Mouse (Mus musculus) MEL (cell line): ENCODE data around the gene Rps6ka2. TPM values are rescaled to one million over a fixed set of nuclear protein-coding genes. Genes with fewer than 3 reads are reported as not detected.

Source experiments
- DNase-seq: peaks from one replicate; pipeline ENCODE4 v3.0.0; 2011; ENCODE audit warnings: low read depth, low spot score
- H3K27ac ChIP-seq: 2 replicates; pipeline ENCODE4 v1.5.1; 2012; ENCODE audit warnings: low read depth, mild to moderate bottlenecking, control low read depth, low read length, moderate library complexity; ENCODE audit not compliant: control insufficient read depth
- H3K27me3 ChIP-seq, 2 experiments: fragments of 150-350 bp in 1 of 2; sonication (generic) in 1 of 2; 2 replicates each; pipeline ENCODE4 v1.6.1; 2012; ENCODE audit warnings: low read length in 2 of 2, mild to moderate bottlenecking in 2 of 2, improper control_type of control experiment in 1 of 2, moderate library complexity in 1 of 2; ENCODE audit not compliant: insufficient read depth in 2 of 2, control insufficient read depth in 1 of 2
- H3K36me3 ChIP-seq, 2 experiments: 2 replicates each; pipeline ENCODE4 v1.6.1; 2012 to 2014; ENCODE audit warnings: low read length in 2 of 2, improper control_type of control experiment in 1 of 2, inconsistent platforms in 1 of 2, mild to moderate bottlenecking in 1 of 2; ENCODE audit not compliant: insufficient read depth in 2 of 2, control insufficient read depth in 1 of 2
- H3K4me1 ChIP-seq, 2 experiments: fragments of 150-350 bp in 1 of 2; sonication (generic) in 1 of 2; 2 replicates each; pipeline ENCODE4 v1.6.1; 2012; ENCODE audit warnings: low read length in 2 of 2, improper control_type of control experiment in 1 of 2, mild to moderate bottlenecking in 1 of 2; ENCODE audit not compliant: insufficient read depth in 2 of 2, control insufficient read depth in 1 of 2
- H3K4me3 ChIP-seq, 2 experiments: fragments of 150-350 bp in 1 of 2; sonication (generic) in 1 of 2; 2 replicates each; pipeline ENCODE4 v1.5.1; 2012; ENCODE audit warnings: low read depth in 2 of 2, low read length in 2 of 2, mild to moderate bottlenecking in 2 of 2, moderate library complexity in 2 of 2, control low read depth in 1 of 2, improper control_type of control experiment in 1 of 2; ENCODE audit not compliant: control insufficient read depth in 1 of 2, insufficient read depth in 1 of 2
- H3K79me2 ChIP-seq: 2 replicates; pipeline ENCODE4 v1.6.1; 2012; ENCODE audit warnings: mild to moderate bottlenecking, low read length, moderate library complexity; ENCODE audit not compliant: control insufficient read depth, poor library complexity, insufficient read depth
- H3K9ac ChIP-seq: 2 replicates; pipeline ENCODE4 v1.6.1; 2012; ENCODE audit warnings: low read depth, mild to moderate bottlenecking, control low read depth, low read length, moderate library complexity; ENCODE audit not compliant: control insufficient read depth, poor library complexity, severe bottlenecking
- H3K9me3 ChIP-seq: fragments of 150-350 bp; sonication (generic); replicated peaks from 2 replicates; pipeline ENCODE4 v1.6.1; 2012; ENCODE audit warnings: mild to moderate bottlenecking, low read length, improper control_type of control experiment, moderate library complexity; ENCODE audit not compliant: insufficient read depth
- CHD1 ChIP-seq: IDR thresholded peaks from 2 replicates; pipeline ENCODE4 v1.6.1; 2012; ENCODE audit warnings: low read depth, mild to moderate bottlenecking, inconsistent platforms, low read length, improper control_type of control experiment
- CTCF ChIP-seq, 3 experiments: IDR thresholded peaks in 2 of 3; conservative IDR thresholded peaks in 1 of 3; 2 replicates each; pipeline ENCODE4 v1.5.1; 2011 to 2012; ENCODE audit warnings: low read length in 3 of 3, low read depth in 2 of 3, mild to moderate bottlenecking in 2 of 3, improper control_type of control experiment in 1 of 3, inconsistent platforms in 1 of 3, mixed read lengths in 1 of 3, moderate library complexity in 1 of 3; ENCODE audit not compliant: control insufficient read depth in 1 of 3, insufficient read depth in 1 of 3, poor library complexity in 1 of 3, severe bottlenecking in 1 of 3
- EP300 ChIP-seq, 2 experiments: IDR thresholded peaks; 2 replicates each; pipeline ENCODE4 v1.6.1; 2011; ENCODE audit warnings: improper control_type of control experiment in 2 of 2, low read length in 2 of 2, low read depth in 1 of 2, mild to moderate bottlenecking in 1 of 2
- ETS1 ChIP-seq: IDR thresholded peaks from 2 replicates; pipeline ENCODE4 v1.6.1; 2012; ENCODE audit warnings: low read depth, mild to moderate bottlenecking, inconsistent platforms, low read length, improper control_type of control experiment, moderate library complexity
- GABPA ChIP-seq: IDR thresholded peaks from 2 replicates; pipeline ENCODE4 v1.6.1; 2012; ENCODE audit warnings: low read depth, mild to moderate bottlenecking, inconsistent platforms, low read length, improper control_type of control experiment, moderate library complexity
- GATA1 ChIP-seq: IDR thresholded peaks from 2 replicates; pipeline ENCODE4 v1.6.1; 2011; ENCODE audit warnings: low read depth, low read length, improper control_type of control experiment
- HCFC1 ChIP-seq: IDR thresholded peaks from 2 replicates; pipeline ENCODE4 v1.6.1; 2012; ENCODE audit warnings: low read depth, mild to moderate bottlenecking, inconsistent platforms, low read length, improper control_type of control experiment, moderate library complexity
- KAT2A ChIP-seq: conservative IDR thresholded peaks from 2 replicates; pipeline ENCODE4 v1.6.1; 2012; ENCODE audit warnings: low read depth, low read length, improper control_type of control experiment, inconsistent platforms
- MAFK ChIP-seq: IDR thresholded peaks from 2 replicates; pipeline ENCODE4 v1.6.1; 2011; ENCODE audit warnings: low read depth, mild to moderate bottlenecking, low read length, improper control_type of control experiment, borderline replicate concordance
- MAX ChIP-seq: IDR thresholded peaks from 2 replicates; pipeline ENCODE4 v1.6.1; 2011; ENCODE audit warnings: low read length, improper control_type of control experiment
- MAZ ChIP-seq: IDR thresholded peaks from 2 replicates; pipeline ENCODE4 v1.6.1; 2012; ENCODE audit warnings: low read depth, mild to moderate bottlenecking, inconsistent platforms, low read length, improper control_type of control experiment
- MEF2A ChIP-seq: IDR thresholded peaks from 2 replicates; pipeline ENCODE4 v1.6.1; 2014; ENCODE audit warnings: low read depth, mild to moderate bottlenecking, inconsistent platforms, low read length, improper control_type of control experiment; ENCODE audit not compliant: poor library complexity, insufficient replicate concordance, severe bottlenecking; ENCODE audit errors: extremely low read depth
- MXI1 ChIP-seq: IDR thresholded peaks from 2 replicates; pipeline ENCODE4 v1.6.1; 2011; ENCODE audit warnings: mild to moderate bottlenecking, low read depth, low read length, improper control_type of control experiment
- MYC ChIP-seq: IDR thresholded peaks from 2 replicates; pipeline ENCODE4 v1.6.1; 2011; ENCODE audit warnings: low read depth, mild to moderate bottlenecking, low read length, improper control_type of control experiment, moderate library complexity
- NELFE ChIP-seq: IDR thresholded peaks from 2 replicates; pipeline ENCODE4 v1.6.1; 2011; ENCODE audit warnings: low read depth, low read length, improper control_type of control experiment
- NRF1 ChIP-seq: IDR thresholded peaks from 2 replicates; pipeline ENCODE4 v1.6.1; 2014; ENCODE audit warnings: low read depth, mild to moderate bottlenecking, inconsistent platforms, low read length, improper control_type of control experiment, moderate library complexity; ENCODE audit not compliant: poor library complexity, insufficient read depth, severe bottlenecking
- POLR2AphosphoS5 ChIP-seq: IDR thresholded peaks from 2 replicates; pipeline ENCODE4 v1.6.1; 2012; ENCODE audit warnings: low read depth, borderline replicate concordance, mild to moderate bottlenecking, inconsistent platforms, low read length, moderate library complexity, mixed read lengths
- RAD21 ChIP-seq: IDR thresholded peaks from 2 replicates; pipeline ENCODE4 v1.6.1; 2011; ENCODE audit warnings: mild to moderate bottlenecking, low read depth, low read length, improper control_type of control experiment
- SIN3A ChIP-seq: IDR thresholded peaks from 2 replicates; pipeline ENCODE4 v1.6.1; 2012; ENCODE audit warnings: low read length, improper control_type of control experiment, inconsistent platforms
- SMC3 ChIP-seq: IDR thresholded peaks from 2 replicates; pipeline ENCODE4 v1.6.1; 2011; ENCODE audit warnings: low read depth, low read length, improper control_type of control experiment
- TBP ChIP-seq: IDR thresholded peaks from 2 replicates; pipeline ENCODE4 v1.8.0; 2011; ENCODE audit warnings: low read depth, low read length, improper control_type of control experiment
- TCF12 ChIP-seq: IDR thresholded peaks from 2 replicates; pipeline ENCODE4 v1.6.1; 2014; ENCODE audit warnings: low read depth, mild to moderate bottlenecking, inconsistent platforms, low read length, improper control_type of control experiment, moderate library complexity
- UBTF ChIP-seq: IDR thresholded peaks from 2 replicates; pipeline ENCODE4 v1.6.1; 2012; ENCODE audit warnings: low read depth, mild to moderate bottlenecking, inconsistent platforms, low read length, improper control_type of control experiment, moderate library complexity, borderline replicate concordance; ENCODE audit not compliant: insufficient read depth
- USF2 ChIP-seq, 2 experiments: IDR thresholded peaks; 2 replicates each; pipeline ENCODE4 v1.6.1; 2011 to 2012; ENCODE audit warnings: improper control_type of control experiment in 2 of 2, low read length in 2 of 2, borderline replicate concordance in 1 of 2, inconsistent platforms in 1 of 2, low read depth in 1 of 2, mild to moderate bottlenecking in 1 of 2; ENCODE audit not compliant: insufficient read depth in 1 of 2
- ZC3H11A ChIP-seq: IDR thresholded peaks from 2 replicates; pipeline ENCODE4 v1.6.1; 2012; ENCODE audit warnings: low read depth, mild to moderate bottlenecking, inconsistent platforms, low read length, improper control_type of control experiment
- ZNF384 ChIP-seq: IDR thresholded peaks from 2 replicates; pipeline ENCODE4 v1.6.1; 2012; ENCODE audit warnings: low read depth, mild to moderate bottlenecking, inconsistent platforms, low read length, improper control_type of control experiment
- polyA plus RNA-seq, 2 experiments: library from polyadenylated mRNA; stranded (reverse) in 1 of 2; unstranded in 1 of 2; fragments of >175 nt in 1 of 2; fragments of >200 nt in 1 of 2; gene quantifications; 2 replicates each; pipeline versions ENCODE4 v1.2.1 to v1.2.4; 2012; ENCODE audit warnings: low replicate concordance in 2 of 2, low read depth in 1 of 2; ENCODE audit not compliant: insufficient read length in 2 of 2, insufficient read depth in 1 of 2, missing spikeins in 1 of 2
- total RNA-seq: library from RNA; depleted of rRNA; stranded (reverse); fragments of 300-350 nt; gene quantifications from 2 replicates; pipeline ENCODE4 v1.2.3, GENCODE M21; 2012

Gene Rps6ka2
- total and polyA plus RNA-seq, 3 experiments = 6.0 to 11.2 TPM; not detected in 1

GRCm38 (mm10) chr17:7170304-7171295 is 685 bp downstream of the Rps6ka2 start:
- H3K9ac ChIP-seq = peak overlapping the region; percentile 62
- peaks cover 0 to 33% of the 10 kb centered on the region in 2 experiments; a peak in 2 of 4 replicates for H3K36me3 ChIP-seq
- peaks cover 24 to 33% of the 10 kb centered on the region in 2 experiments for H3K4me1 ChIP-seq
- H3K27me3 ChIP-seq = no peaks in the 10 kb centered on the region; a peak in 1 of 4 replicates
- peak; percentile 17 for DNase-seq
- H3K9me3 ChIP-seq = no peaks in the 10 kb centered on the region
- no peak overlapping the region for H3K27ac ChIP-seq
- H3K79me2 ChIP-seq = 0 out of 2 replicates have a peak, but pooled peaks cover 3% of the 10 kb centered on the region
- H3K4me3 ChIP-seq = peak overlapping the region; percentile 79 to 89
- TF ChIP-seq NRF1 = peak; percentile 49; the same call in 1 of the 2 replicates
- no peak for TF ChIP-seq TCF12

GRCm38 (mm10) chr17:7173331-7174028 is 3.6 kb downstream of the Rps6ka2 start:
- Histone ChIP-seq H3K9me3 (no peaks in the 10 kb centered on the region), H3K27ac (peak overlapping the region; percentile 68), H3K27me3 (no peaks in the 10 kb centered on the region), H3K36me3 (peaks cover 0 to 38% of the 10 kb centered on the region in 2 experiments; a peak in 2 of 4 replicates), H3K79me2 (0 out of 2 replicates have a peak, but pooled peaks cover 3% of the 10 kb centered on the region), H3K9ac (no peak overlapping the region; the same call in 1 of the 2 replicates), H3K4me3 (peak overlapping the region; percentile 8 to 23), H3K4me1 (peaks cover 27 to 42% of the 10 kb centered on the region in 2 experiments)
- DNase-seq = peak; percentile 64
- TF ChIP-seq CHD1 (0 out of 2 replicates have a peak, but pooled peaks have one; percentile 33), CTCF (IDR thresholded peaks at IDR 0.05 in 2 of 3, conservative IDR thresholded peaks at IDR 0.05 in 1 of 3; ENCODE audit: control insufficient read depth in 1 of 3, insufficient read depth in 1 of 3, low read depth in 2 of 3, low read length in 3 of 3, poor library complexity in 1 of 3, severe bottlenecking in 1 of 3) (no peak), SMC3 (no peak), SIN3A (peak; percentile 52; the same call in 1 of the 2 replicates), RAD21 (no peak), USF2 (IDR thresholded peaks at IDR 0.05; ENCODE audit: borderline replicate concordance in 1 of 2, insufficient read depth in 1 of 2, low read depth in 1 of 2, low read length in 2 of 2) (no peak), MAZ (no peak), MXI1 (peak; percentile 19), GATA1 (peak; percentile 87), POLR2AphosphoS5 (no peak), HCFC1 (0 out of 2 replicates have a peak, but pooled peaks have one; percentile 11), ZNF384 (peak; percentile 27; the same call in 1 of the 2 replicates), GABPA (no peak), ZC3H11A (no peak), MAFK (no peak; the same call in 1 of the 2 replicates), MYC (peak; percentile 7; the same call in 1 of the 2 replicates), ETS1 (peak; percentile 56), NELFE (no peak), MEF2A (no peak), KAT2A (no peak), MAX (peak; percentile 43), NRF1 (no peak), EP300 (IDR thresholded peaks at IDR 0.05; ENCODE audit: low read depth in 1 of 2, low read length in 2 of 2) (peak; percentile 69 to 86), UBTF (no peak), TBP (no peak)
